Mouse (Mus musculus) myocyte (in vitro differentiated cells): ENCODE data around the gene Kcna10. TPM values are rescaled to one million over a fixed set of nuclear protein-coding genes. Genes with fewer than 3 reads are reported as not detected.

Experiments used
- H3K27me3 ChIP-seq: one replicate; pipeline ENCODE4 v1.6.1; 2011; ENCODE audit not compliant: control insufficient read depth, insufficient read depth, insufficient read length
- H3K36me3 ChIP-seq: one replicate; pipeline ENCODE4 v1.6.1; 2011; ENCODE audit not compliant: control insufficient read depth, insufficient read depth
- H3K4me2 ChIP-seq: one replicate; pipeline ENCODE4 v1.6.1; 2011; ENCODE audit warnings: low read depth, control low read depth
- H3K4me3 ChIP-seq: one replicate; pipeline ENCODE4 v1.5.1; 2011; ENCODE audit warnings: mild to moderate bottlenecking, control low read depth, moderate library complexity
- H3K79me2 ChIP-seq: one replicate; pipeline ENCODE4 v1.6.1; 2011; ENCODE audit not compliant: control insufficient read depth, insufficient read depth
- H3ac ChIP-seq: one replicate; pipeline ENCODE4 v1.6.1; 2011; ENCODE audit not compliant: control insufficient read depth, insufficient read length
- CEBPB ChIP-seq: IDR thresholded peaks from 2 replicates; pipeline ENCODE4 v1.6.1; 2011; ENCODE audit warnings: mild to moderate bottlenecking, moderate library complexity; ENCODE audit not compliant: poor library complexity, insufficient read depth, severe bottlenecking
- E2F4 ChIP-seq: IDR thresholded peaks from one replicate; pipeline ENCODE4 v1.6.1; 2011; ENCODE audit warnings: mild to moderate bottlenecking, control low read depth, moderate library complexity; ENCODE audit not compliant: insufficient read depth
- MAX ChIP-seq: IDR thresholded peaks from one replicate; pipeline ENCODE4 v1.6.1; 2011; ENCODE audit warnings: low read depth, mild to moderate bottlenecking, control low read depth
- MYOD1 ChIP-seq, 3 experiments: IDR thresholded peaks; one replicate each; pipeline ENCODE4 v1.6.1; 2011; ENCODE audit warnings: control low read depth in 2 of 3, low read depth in 2 of 3, mild to moderate bottlenecking in 2 of 3, moderate library complexity in 1 of 3; ENCODE audit not compliant: insufficient read length in 2 of 3, control insufficient read depth in 1 of 3
- MYOG ChIP-seq, 3 experiments: IDR thresholded peaks; one replicate each; pipeline ENCODE4 v1.6.1; 2011; ENCODE audit warnings: control low read depth in 2 of 3, low read depth in 2 of 3, mild to moderate bottlenecking in 2 of 3; ENCODE audit not compliant: insufficient read length in 2 of 3, control insufficient read depth in 1 of 3, insufficient read depth in 1 of 3
- POLR2A ChIP-seq: IDR thresholded peaks from one replicate; pipeline ENCODE4 v1.6.1; 2011; ENCODE audit warnings: low read depth, mild to moderate bottlenecking, control low read depth, moderate library complexity; ENCODE audit not compliant: insufficient read length
- POLR2AphosphoS2 ChIP-seq: IDR thresholded peaks from one replicate; pipeline ENCODE4 v1.6.1; 2011; ENCODE audit warnings: low read depth, control low read depth; ENCODE audit not compliant: insufficient read length
- REST ChIP-seq: IDR thresholded peaks from one replicate; pipeline ENCODE4 v1.6.1; 2011; ENCODE audit warnings: mild to moderate bottlenecking, control low read depth, moderate library complexity; ENCODE audit not compliant: insufficient read depth, insufficient read length
- SRF ChIP-seq: IDR thresholded peaks from one replicate; pipeline ENCODE4 v1.6.1; 2011; ENCODE audit warnings: low read depth; ENCODE audit not compliant: control insufficient read depth, insufficient read length
- TCF12 ChIP-seq: IDR thresholded peaks from one replicate; pipeline ENCODE4 v1.6.1; 2011; ENCODE audit warnings: mild to moderate bottlenecking, control low read depth; ENCODE audit not compliant: poor library complexity, insufficient read depth, severe bottlenecking
- TCF3 ChIP-seq: IDR thresholded peaks from one replicate; pipeline ENCODE4 v1.6.1; 2011; ENCODE audit warnings: low read depth, control low read depth; ENCODE audit not compliant: insufficient read length
- USF1 ChIP-seq: IDR thresholded peaks from one replicate; pipeline ENCODE4 v1.6.1; 2011; ENCODE audit warnings: low read depth, mild to moderate bottlenecking, control low read depth, moderate library complexity
- polyA plus RNA-seq: library from polyadenylated mRNA; unstranded; fragments of >200 nt; fragmentation: generic; extraction: Trizol; gene quantifications from one replicate; pipeline ENCODE4 v1.2.1, GENCODE M21; 2012; ENCODE audit warnings: missing spikeins

The Kcna10 gene
- polyA plus RNA-seq, 1 experiment: not detected

GRCm38 (mm10) chr3:107205994-107206393, 23.1 kb downstream of the Kcna10 start:
- Histone ChIP-seq H3K4me3 (no peak overlapping the region), H3K27me3 (peaks cover 13% of the 10 kb centered on the region), H3K79me2 (no peaks in the 10 kb centered on the region), H3K36me3 (no peaks in the 10 kb centered on the region), H3K4me2 (no peak overlapping the region), H3ac (no peak overlapping the region)
- TF ChIP-seq MAX: no peak
- TF ChIP-seq POLR2A: no peak
- TF ChIP-seq MYOG (IDR thresholded peaks at IDR 0.05; ENCODE audit: control insufficient read depth in 1 of 3, insufficient read depth in 1 of 3, insufficient read length in 2 of 3, low read depth in 2 of 3): no peak
- no peak for TF ChIP-seq TCF3
- TF ChIP-seq E2F4: no peak
- no peak for TF ChIP-seq MYOD1 (IDR thresholded peaks at IDR 0.05; ENCODE audit: control insufficient read depth in 1 of 3, insufficient read length in 2 of 3, low read depth in 2 of 3)
- TF ChIP-seq USF1: no peak
- no peak for TF ChIP-seq TCF12
- TF ChIP-seq SRF: no peak
- no peak for TF ChIP-seq CEBPB
- no peak for TF ChIP-seq POLR2AphosphoS2
- TF ChIP-seq REST: no peak

GRCm38 (mm10) chr3:107206490-107207150, 23.8 kb downstream of the Kcna10 start:
- TF ChIP-seq TCF12 (no peak), MYOD1 (IDR thresholded peaks at IDR 0.05; ENCODE audit: control insufficient read depth in 1 of 3, insufficient read length in 2 of 3, low read depth in 2 of 3) (no peak), POLR2AphosphoS2 (no peak), SRF (no peak), MYOG (IDR thresholded peaks at IDR 0.05; ENCODE audit: control insufficient read depth in 1 of 3, insufficient read depth in 1 of 3, insufficient read length in 2 of 3, low read depth in 2 of 3) (no peak), E2F4 (no peak), REST (no peak), MAX (no peak), CEBPB (no peak), TCF3 (no peak), POLR2A (no peak), USF1 (no peak)
- H3K27me3 ChIP-seq: peaks cover 7% of the 10 kb centered on the region
- no peaks in the 10 kb centered on the region for H3K79me2 ChIP-seq
- no peak overlapping the region for H3K4me2 ChIP-seq
- no peaks in the 10 kb centered on the region for H3K36me3 ChIP-seq
- H3K4me3 ChIP-seq: no peak overlapping the region
- no peak overlapping the region for H3ac ChIP-seq

GRCm38 (mm10) chr3:107207625-107208253, 24.9 kb downstream of the Kcna10 start:
- Histone ChIP-seq H3K36me3 (no peaks in the 10 kb centered on the region), H3K4me3 (no peak overlapping the region), H3ac (no peak overlapping the region), H3K4me2 (no peak overlapping the region), H3K79me2 (no peaks in the 10 kb centered on the region), H3K27me3 (peaks cover 5% of the 10 kb centered on the region)
- TF ChIP-seq MYOG (IDR thresholded peaks at IDR 0.05; ENCODE audit: control insufficient read depth in 1 of 3, insufficient read depth in 1 of 3, insufficient read length in 2 of 3, low read depth in 2 of 3): no peak

DNA sequence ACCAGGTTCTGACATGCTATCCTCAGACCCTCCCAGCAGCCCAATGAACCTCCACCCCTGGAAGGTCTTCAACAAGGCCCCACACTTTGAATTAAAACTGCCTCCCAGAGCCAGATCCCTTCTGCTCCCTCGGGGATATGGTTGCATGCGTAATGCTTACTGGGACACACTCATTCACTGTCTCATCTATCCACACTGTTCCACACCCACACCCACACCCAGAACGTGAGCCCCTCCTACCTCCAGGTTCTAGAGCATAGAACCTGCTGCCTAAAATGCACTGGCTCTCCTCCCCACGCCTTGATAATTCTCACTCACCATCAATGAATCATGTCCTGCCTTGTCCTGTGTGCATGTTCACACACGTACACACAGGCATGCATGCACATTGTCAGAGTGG, 31.8 kb downstream of the Kcna10 start:
- H3K36me3 ChIP-seq: no peaks in the 10 kb centered on the region
- H3K4me2 ChIP-seq: no peak overlapping the region
- H3K79me2 ChIP-seq: no peaks in the 10 kb centered on the region
- no peak overlapping the region for H3K4me3 ChIP-seq
- peaks cover 32% of the 10 kb centered on the region for H3K27me3 ChIP-seq
- TF ChIP-seq TCF3 (no peak), USF1 (no peak), MYOG (IDR thresholded peaks at IDR 0.05; ENCODE audit: control insufficient read depth in 1 of 3, insufficient read depth in 1 of 3, insufficient read length in 2 of 3, low read depth in 2 of 3) (no peak), REST (no peak), POLR2AphosphoS2 (no peak), MAX (no peak), CEBPB (no peak)
- H3ac ChIP-seq: no peak overlapping the region
